Mouse (Mus musculus) liver, embryonic 15.5 days (tissue): Measurements from ENCODE around the gene Adh1. TPM values are rescaled to one million over a fixed set of nuclear protein-coding genes. Genes with fewer than 3 reads are reported as not detected.
A peak's percentile ranks its signal among the peaks of the same experiment; 100 is the strongest.

Experiments used
- ATAC-seq: fragments of 200-750 bp; cut with Nextera tagmentation; 2 replicates; pipeline ENCODE4 v1.8.0; 2017; ENCODE audit warnings: moderate number of reproducible peaks, mild to moderate bottlenecking, moderate library complexity; ENCODE audit not compliant: insufficient read depth
- H3K27ac ChIP-seq: fragments of 300-500 bp; sonication (generic); replicated peaks from 2 replicates; pipeline ENCODE4 v1.5.1; 2015; ENCODE audit warnings: mild to moderate bottlenecking, inconsistent platforms
- H3K27me3 ChIP-seq: fragments of 300-500 bp; sonication (generic); 2 replicates; pipeline ENCODE4 v1.6.1; 2015; ENCODE audit warnings: mild to moderate bottlenecking, inconsistent platforms
- H3K36me3 ChIP-seq: fragments of 300-500 bp; sonication (generic); replicated peaks from 2 replicates; pipeline ENCODE4 v1.6.1; 2015; ENCODE audit warnings: moderate library complexity, mild to moderate bottlenecking, inconsistent platforms
- H3K4me1 ChIP-seq: fragments of 300-500 bp; sonication (generic); replicated peaks from 2 replicates; pipeline ENCODE4 v1.6.1; 2015; ENCODE audit warnings: inconsistent platforms
- H3K4me2 ChIP-seq: fragments of 300-500 bp; sonication (generic); 2 replicates; pipeline ENCODE4 v1.6.1; 2015; ENCODE audit warnings: moderate library complexity, mild to moderate bottlenecking, inconsistent platforms
- H3K4me3 ChIP-seq: fragments of 300-500 bp; sonication (generic); replicated peaks from 2 replicates; pipeline ENCODE4 v1.5.1; 2015; ENCODE audit warnings: mild to moderate bottlenecking, inconsistent platforms
- H3K9ac ChIP-seq: fragments of 300-500 bp; sonication (generic); 2 replicates; pipeline ENCODE4 v1.6.1; 2015; ENCODE audit warnings: moderate library complexity, mild to moderate bottlenecking, inconsistent platforms
- H3K9me3 ChIP-seq: fragments of 300-500 bp; sonication (generic); replicated peaks from 2 replicates; pipeline ENCODE4 v1.6.1; 2016; ENCODE audit warnings: inconsistent platforms
- WGBS: fragments of 180-500 bp; shearing (Covaris S2); methylation state at CpG from one replicate; pipeline ENCODE4 v1.1.7; 2015; ENCODE audit warnings: mixed read lengths; ENCODE audit not compliant: insufficient replicate concordance; 5-methylcytosine and 5-hydroxymethylcytosine counted together
- polyA plus RNA-seq: library from polyadenylated mRNA; unstranded; fragments of >200 nt; fragmentation: Nextera tagmentation; extraction: Ambion mirVana; gene quantifications from 2 replicates; pipeline ENCODE4 v1.2.1, GENCODE M21; 2015

Adh1 gene
- polyA plus RNA-seq, 1 experiment from 2014 or later, result 37.2 TPM

GRCm38 (mm10) chr3:138287686-138288085 is 26.9 kb downstream of the Adh1 start:
- no peak overlapping the region for H3K9ac ChIP-seq
- H3K27ac ChIP-seq, result no peak overlapping the region
- H3K27me3 ChIP-seq, result no peaks in the 10 kb centered on the region
- no peaks in the 10 kb centered on the region for H3K4me1 ChIP-seq
- no peak overlapping the region for H3K4me3 ChIP-seq
- no peak overlapping the region for H3K4me2 ChIP-seq
- 66% methylated on average over 4 of the region's 4 CpGs for WGBS
- ATAC-seq, result no peak
- no peaks in the 10 kb centered on the region for H3K9me3 ChIP-seq
- no peaks in the 10 kb centered on the region; the same call in 1 of the 2 replicates for H3K36me3 ChIP-seq

- H3K4me2 ChIP-seq, result no peak overlapping the region
- 48% methylated on average over 2 of the region's 2 CpGs for WGBS
These were observed 29.9 kb downstream of the Adh1 start for GRCm38 (mm10) chr3:138290672-138291071.

GRCm38 (mm10) chr3:138291529-138292117 is 30.8 kb downstream of the Adh1 start:
- no peak for ATAC-seq
- 72% methylated on average over 4 of the region's 4 CpGs for WGBS

More at GRCm38 (mm10) chr3:138290672-138291071, 29.9 kb downstream of the Adh1 start:
- Histone ChIP-seq H3K27ac (no peak overlapping the region), H3K9me3 (no peaks in the 10 kb centered on the region), H3K36me3 (no peaks in the 10 kb centered on the region; the same call in 1 of the 2 replicates), H3K9ac (no peak overlapping the region), H3K27me3 (no peaks in the 10 kb centered on the region), H3K4me3 (no peak overlapping the region), H3K4me1 (no peaks in the 10 kb centered on the region)
- ATAC-seq, result no peak

GRCm38 (mm10) chr3:138293298-138293895 is 32.6 kb downstream of the Adh1 start:
- Histone ChIP-seq H3K9me3 (no peaks in the 10 kb centered on the region), H3K9ac (no peak overlapping the region), H3K36me3 (no peaks in the 10 kb centered on the region; the same call in 1 of the 2 replicates), H3K27me3 (no peaks in the 10 kb centered on the region), H3K27ac (no peak overlapping the region), H3K4me2 (no peak overlapping the region), H3K4me1 (no peaks in the 10 kb centered on the region), H3K4me3 (no peak overlapping the region)
- ATAC-seq, result no peak
- WGBS, result 59% methylated on average over 7 of the region's 7 CpGs

More at GRCm38 (mm10) chr3:138291529-138292117, 30.8 kb downstream of the Adh1 start:
- Histone ChIP-seq H3K27me3 (no peaks in the 10 kb centered on the region), H3K36me3 (no peaks in the 10 kb centered on the region; the same call in 1 of the 2 replicates), H3K4me1 (no peaks in the 10 kb centered on the region), H3K4me3 (no peak overlapping the region), H3K27ac (no peak overlapping the region), H3K9me3 (no peaks in the 10 kb centered on the region), H3K4me2 (no peak overlapping the region), H3K9ac (no peak overlapping the region)

GRCm38 (mm10) chr3:138300130-138300529 is 39.3 kb downstream of the Adh1 start:
- H3K27ac ChIP-seq, result no peak overlapping the region
- ATAC-seq, result no peak
- H3K9ac ChIP-seq, result no peak overlapping the region
- H3K4me2 ChIP-seq, result no peak overlapping the region
- H3K27me3 ChIP-seq, result no peaks in the 10 kb centered on the region
- H3K4me1 ChIP-seq, result no peaks in the 10 kb centered on the region
- H3K4me3 ChIP-seq, result no peak overlapping the region
- no peaks in the 10 kb centered on the region for H3K9me3 ChIP-seq
- 75% methylated on average over 9 of the region's 9 CpGs for WGBS
- no peaks in the 10 kb centered on the region for H3K36me3 ChIP-seq

GRCm38 (mm10) chr3:138302676-138303075 is 41.9 kb downstream of the Adh1 start:
- H3K27me3 ChIP-seq, result no peaks in the 10 kb centered on the region
- 65% methylated on average over 4 of the region's 4 CpGs for WGBS
- no peak overlapping the region for H3K4me3 ChIP-seq
- no peak for ATAC-seq
- H3K4me2 ChIP-seq, result no peak overlapping the region
- H3K36me3 ChIP-seq, result no peaks in the 10 kb centered on the region
- no peaks in the 10 kb centered on the region for H3K9me3 ChIP-seq
- H3K27ac ChIP-seq, result no peak overlapping the region
- H3K9ac ChIP-seq, result no peak overlapping the region
- no peaks in the 10 kb centered on the region for H3K4me1 ChIP-seq

GRCm38 (mm10) chr3:138303771-138304488 is 43.1 kb downstream of the Adh1 start:
- no peaks in the 10 kb centered on the region for H3K4me1 ChIP-seq
- H3K27ac ChIP-seq, result no peak overlapping the region
- no peak for ATAC-seq
- H3K4me3 ChIP-seq, result no peak overlapping the region
- no peaks in the 10 kb centered on the region for H3K36me3 ChIP-seq
- H3K9me3 ChIP-seq, result no peaks in the 10 kb centered on the region
- no peaks in the 10 kb centered on the region for H3K27me3 ChIP-seq
- 66% methylated on average over 6 of the region's 6 CpGs for WGBS
- no peak overlapping the region for H3K9ac ChIP-seq
- H3K4me2 ChIP-seq, result no peak overlapping the region

- Histone ChIP-seq H3K4me3 (no peak overlapping the region), H3K9me3 (no peaks in the 10 kb centered on the region), H3K4me1 (no peaks in the 10 kb centered on the region), H3K4me2 (no peak overlapping the region), H3K36me3 (no peaks in the 10 kb centered on the region), H3K9ac (no peak overlapping the region), H3K27me3 (no peaks in the 10 kb centered on the region), H3K27ac (no peak overlapping the region)
- WGBS, result 46% methylated on average over 4 of the region's 4 CpGs
- ATAC-seq, result no peak
These were observed 43.7 kb downstream of the Adh1 start for GRCm38 (mm10) chr3:138304489-138304871.

GRCm38 (mm10) chr3:138305486-138306289 is 44.9 kb downstream of the Adh1 start:
- Histone ChIP-seq H3K9me3 (no peaks in the 10 kb centered on the region), H3K4me2 (no peak overlapping the region), H3K4me3 (no peak overlapping the region), H3K36me3 (no peaks in the 10 kb centered on the region), H3K4me1 (no peaks in the 10 kb centered on the region), H3K27me3 (no peaks in the 10 kb centered on the region), H3K9ac (no peak overlapping the region), H3K27ac (no peak overlapping the region)
- no peak for ATAC-seq
- WGBS, result 50% methylated on average over 10 of the region's 10 CpGs

- peak; percentile 69 for ATAC-seq
- Histone ChIP-seq H3K4me1 (no peaks in the 10 kb centered on the region), H3K4me3 (no peak overlapping the region), H3K27me3 (no peaks in the 10 kb centered on the region), H3K27ac (no peak overlapping the region), H3K36me3 (no peaks in the 10 kb centered on the region), H3K4me2 (peak overlapping the region; percentile 25; the same call in 1 of the 2 replicates), H3K9ac (no peak overlapping the region), H3K9me3 (no peaks in the 10 kb centered on the region)
- 50% methylated on average over 8 of the region's 8 CpGs for WGBS
These were observed 45.5 kb downstream of the Adh1 start for GRCm38 (mm10) chr3:138306290-138306683.

- no peak for ATAC-seq
- no peak overlapping the region for H3K9ac ChIP-seq
- H3K4me2 ChIP-seq, result no peak overlapping the region
- 78% methylated on average over 8 of the region's 8 CpGs for WGBS
- no peaks in the 10 kb centered on the region for H3K9me3 ChIP-seq
- no peaks in the 10 kb centered on the region for H3K4me1 ChIP-seq
- H3K27me3 ChIP-seq, result no peaks in the 10 kb centered on the region
- H3K27ac ChIP-seq, result no peak overlapping the region
- no peaks in the 10 kb centered on the region for H3K36me3 ChIP-seq
- H3K4me3 ChIP-seq, result no peak overlapping the region
These were observed 49.1 kb downstream of the Adh1 start for GRCm38 (mm10) chr3:138309910-138310309.
